In genomic region chr13:11772173-11772572, GRCm38 (mm10) we compare ENCODE assay signal across 16 mouse cellular contexts.
"Had no signal": no experiment of that assay in that cellular context is flagged by ENCODE, and none has a peak within 500 bp of the region (broad histone marks: within the 10 kb centered on the region; RNA-seq: fewer than 3 reads in every experiment).

No protein-coding gene starts in this region.

- H3K36me3 ChIP-seq: liver, embryonic 15.5 days; lung, embryonic 15.5 days; midbrain, embryonic 12.5 days; midbrain, embryonic 15.5 days; neural tube, embryonic 12.5 days had no signal

- H3K9me3 ChIP-seq: liver, embryonic 15.5 days; lung, embryonic 15.5 days; megakaryocyte, embryonic 14.5 days; midbrain, embryonic 12.5 days; midbrain, embryonic 15.5 days; neural tube, embryonic 12.5 days had no signal

- H3K4me3 ChIP-seq: liver, embryonic 15.5 days; lung, embryonic 15.5 days; megakaryocyte, embryonic 14.5 days; midbrain, embryonic 12.5 days; midbrain, embryonic 15.5 days; neural tube, embryonic 12.5 days had no signal

- H3K27me3 ChIP-seq: liver, embryonic 15.5 days; lung, embryonic 15.5 days; megakaryocyte, embryonic 14.5 days; midbrain, embryonic 12.5 days; midbrain, embryonic 15.5 days; neural tube, embryonic 12.5 days had no signal

- ATAC-seq: liver, postnatal 0 days; lung, postnatal 0 days; midbrain, embryonic 15.5 days had no signal

- H3K27ac ChIP-seq: liver, embryonic 15.5 days; lung, embryonic 15.5 days; macrophage; midbrain, embryonic 12.5 days; midbrain, embryonic 15.5 days; neural tube, embryonic 12.5 days had no signal

- H3K4me1 ChIP-seq: liver, embryonic 15.5 days; lung, embryonic 15.5 days; megakaryocyte, embryonic 14.5 days; midbrain, embryonic 12.5 days; midbrain, embryonic 15.5 days; neural tube, embryonic 12.5 days had no signal

- DNase-seq: liver, postnatal 0 days; lung, adult 2 months; right cerebral cortex, postnatal 14 days; right cerebral cortex, postnatal 4 days; spleen, adult 18-20 months; thymus, adult 18-20 months; thymus, postnatal 14 days; thymus, postnatal 36 days had no signal
